Mouse (Mus musculus) forebrain, embryonic 13.5 days (tissue): Measurements from ENCODE around the gene Drc3. TPM values are rescaled to one million over a fixed set of nuclear protein-coding genes. Genes with fewer than 3 reads are reported as not detected.

Source experiments
- ATAC-seq: fragments of 200-750 bp; cut with Nextera tagmentation; 2 replicates; pipeline ENCODE4 v1.8.0; 2017
- H3K27ac ChIP-seq: fragments of 300-500 bp; sonication (generic); 2 replicates; pipeline ENCODE4 v1.5.1; 2015; ENCODE audit warnings: inconsistent platforms, mild to moderate bottlenecking, moderate library complexity
- H3K27me3 ChIP-seq: fragments of 300-500 bp; sonication (generic); 2 replicates; pipeline ENCODE4 v1.6.1; 2015; ENCODE audit warnings: mild to moderate bottlenecking, inconsistent platforms
- H3K36me3 ChIP-seq: fragments of 300-500 bp; sonication (generic); 2 replicates; pipeline ENCODE4 v1.6.1; 2015; ENCODE audit warnings: mild to moderate bottlenecking, inconsistent platforms; ENCODE audit not compliant: poor library complexity, severe bottlenecking
- H3K4me1 ChIP-seq: fragments of 300-500 bp; sonication (generic); 2 replicates; pipeline ENCODE4 v1.6.1; 2015; ENCODE audit warnings: inconsistent platforms
- H3K4me2 ChIP-seq: fragments of 300-500 bp; sonication (generic); 2 replicates; pipeline ENCODE4 v1.6.1; 2015; ENCODE audit warnings: inconsistent platforms, mild to moderate bottlenecking, moderate library complexity
- H3K4me3 ChIP-seq: fragments of 300-500 bp; sonication (generic); 2 replicates; pipeline ENCODE4 v1.5.1; 2015; ENCODE audit warnings: mild to moderate bottlenecking, inconsistent platforms
- H3K9ac ChIP-seq: fragments of 300-500 bp; sonication (generic); 2 replicates; pipeline ENCODE4 v1.6.1; 2015; ENCODE audit warnings: mild to moderate bottlenecking, inconsistent platforms
- H3K9me3 ChIP-seq: fragments of 300-500 bp; sonication (generic); replicated peaks from 2 replicates; pipeline ENCODE4 v1.6.1; 2016; ENCODE audit warnings: inconsistent platforms
- WGBS: fragments of 180-500 bp; shearing (Covaris S2); methylation state at CpG from one replicate; pipeline ENCODE4 v1.1.7; 2015; 5-methylcytosine and 5-hydroxymethylcytosine counted together
- polyA plus RNA-seq: library from polyadenylated mRNA; unstranded; fragments of >200 nt; fragmentation: Nextera tagmentation; extraction: Ambion mirVana; gene quantifications from 2 replicates; pipeline ENCODE4 v1.2.1, GENCODE M21; 2015

Drc3 gene
- polyA plus RNA-seq, 1 experiment from 2014 or later, result 3.1 TPM

GRCm38 (mm10) chr11:60412921-60413320 lies 59.8 kb downstream of the Drc3 start:
- no peaks in the 10 kb centered on the region for H3K9me3 ChIP-seq
- peaks cover 25% of the 10 kb centered on the region for H3K4me1 ChIP-seq
- no peak for ATAC-seq
- peaks cover 14% of the 10 kb centered on the region for H3K36me3 ChIP-seq
- 85% methylated on average over 2 of the region's 2 CpGs for WGBS
- no peak overlapping the region for H3K27ac ChIP-seq
- H3K9ac ChIP-seq, result no peak overlapping the region
- H3K4me3 ChIP-seq, result no peak overlapping the region
- no peaks in the 10 kb centered on the region for H3K27me3 ChIP-seq
- no peak overlapping the region for H3K4me2 ChIP-seq

- H3K27ac ChIP-seq, result peak overlapping the region; percentile 44; the same call in 1 of the 2 replicates
Measured at GRCm38 (mm10) chr11:60416590-60416962, 63.4 kb downstream of the Drc3 start.

GRCm38 (mm10) chr11:60416963-60417716 lies 64.0 kb downstream of the Drc3 start, which contains the start of gene Gid4:
Gene Gid4 (plus strand): TSS chr11:60417145.
- no peaks in the 10 kb centered on the region for H3K36me3 ChIP-seq
- no peaks in the 10 kb centered on the region for H3K9me3 ChIP-seq
- under 1% methylated on average over 51 of the region's 81 CpGs for WGBS
- peak within 1 kb of the TSS; percentile 86 for H3K4me3 ChIP-seq
- H3K9ac ChIP-seq, result peak within 1 kb of the TSS; percentile 94
- no peaks in the 10 kb centered on the region for H3K27me3 ChIP-seq
- H3K4me1 ChIP-seq, result peaks cover 47% of the 10 kb centered on the region
- peak within 1 kb of the TSS; percentile 82 for H3K27ac ChIP-seq
- peak within 1 kb of the TSS; percentile 95 for H3K4me2 ChIP-seq
- ATAC-seq, result peak; percentile 98

More at GRCm38 (mm10) chr11:60416590-60416962, 63.4 kb downstream of the Drc3 start:
- Histone ChIP-seq H3K9ac (peak overlapping the region; percentile 82), H3K4me1 (peaks cover 47% of the 10 kb centered on the region), H3K9me3 (no peaks in the 10 kb centered on the region), H3K27me3 (no peaks in the 10 kb centered on the region), H3K36me3 (no peaks in the 10 kb centered on the region), H3K4me2 (peak overlapping the region; percentile 95), H3K4me3 (peak overlapping the region; percentile 86)
- no peak for ATAC-seq
- WGBS, result under 1% methylated on average over 21 of the region's 21 CpGs

GRCm38 (mm10) chr11:60417717-60418472 lies 64.8 kb downstream of the Drc3 start, which contains the start of gene Atpaf2:
Gene Atpaf2 (minus strand): TSS chr11:60418457.
- WGBS, result under 1% methylated on average over 39 of the region's 39 CpGs
- peak; percentile 48 for ATAC-seq
- peak within 1 kb of the TSS; percentile 95 for H3K4me2 ChIP-seq
- H3K27ac ChIP-seq, result peak within 1 kb of the TSS; percentile 82
- H3K9ac ChIP-seq, result peak within 1 kb of the TSS; percentile 94
- H3K9me3 ChIP-seq, result no peaks in the 10 kb centered on the region
- peaks cover 47% of the 10 kb centered on the region for H3K4me1 ChIP-seq
- H3K4me3 ChIP-seq, result peak within 1 kb of the TSS; percentile 86
- no peaks in the 10 kb centered on the region for H3K27me3 ChIP-seq
- no peaks in the 10 kb centered on the region for H3K36me3 ChIP-seq

- peak overlapping the region; percentile 94 for H3K9ac ChIP-seq
- no peaks in the 10 kb centered on the region for H3K9me3 ChIP-seq
- 29% methylated on average over 6 of the region's 6 CpGs for WGBS
- H3K4me3 ChIP-seq, result peak overlapping the region; percentile 86
- H3K4me1 ChIP-seq, result peaks cover 47% of the 10 kb centered on the region
- peak overlapping the region; percentile 95 for H3K4me2 ChIP-seq
- H3K27ac ChIP-seq, result no peak overlapping the region
- no peaks in the 10 kb centered on the region for H3K36me3 ChIP-seq
- no peaks in the 10 kb centered on the region for H3K27me3 ChIP-seq
- ATAC-seq, result no peak
Measured at GRCm38 (mm10) chr11:60418473-60418803, 65.3 kb downstream of the Drc3 start.

- no peak overlapping the region for H3K27ac ChIP-seq
- no peak overlapping the region for H3K9ac ChIP-seq
- H3K4me1 ChIP-seq, result peaks cover 23% of the 10 kb centered on the region
- H3K4me2 ChIP-seq, result no peak overlapping the region
- ATAC-seq, result no peak
- H3K36me3 ChIP-seq, result peaks cover under 1% of the 10 kb centered on the region; the same call in 1 of the 2 replicates
- H3K9me3 ChIP-seq, result no peaks in the 10 kb centered on the region
- 63% methylated on average over 6 of the region's 6 CpGs for WGBS
- H3K27me3 ChIP-seq, result no peaks in the 10 kb centered on the region
- H3K4me3 ChIP-seq, result no peak overlapping the region
Measured at GRCm38 (mm10) chr11:60422046-60422668, 69.0 kb downstream of the Drc3 start.

GRCm38 (mm10) chr11:60423006-60423405 lies 69.9 kb downstream of the Drc3 start:
- WGBS, result 45% methylated on average over 1 of the region's 1 CpGs
- H3K4me1 ChIP-seq, result peaks cover 21% of the 10 kb centered on the region
- no peaks in the 10 kb centered on the region for H3K9me3 ChIP-seq
- H3K4me3 ChIP-seq, result no peak overlapping the region
- no peaks in the 10 kb centered on the region for H3K27me3 ChIP-seq
- H3K27ac ChIP-seq, result no peak overlapping the region
- peaks cover 9% of the 10 kb centered on the region; the same call in 1 of the 2 replicates for H3K36me3 ChIP-seq
- no peak for ATAC-seq
- no peak overlapping the region for H3K4me2 ChIP-seq
- no peak overlapping the region for H3K9ac ChIP-seq

- Histone ChIP-seq H3K4me1 (no peaks in the 10 kb centered on the region), H3K27me3 (no peaks in the 10 kb centered on the region), H3K36me3 (peaks cover 17% of the 10 kb centered on the region; the same call in 1 of the 2 replicates), H3K27ac (no peak overlapping the region), H3K4me2 (no peak overlapping the region), H3K9ac (no peak overlapping the region), H3K4me3 (no peak overlapping the region), H3K9me3 (no peaks in the 10 kb centered on the region)
- no peak for ATAC-seq
- 81% methylated on average over 1 of the region's 1 CpGs for WGBS
Measured at GRCm38 (mm10) chr11:60426417-60426816, 73.3 kb downstream of the Drc3 start.

- H3K9ac ChIP-seq, result no peak overlapping the region
- ATAC-seq, result no peak
- H3K4me1 ChIP-seq, result no peaks in the 10 kb centered on the region
- no peak overlapping the region for H3K4me3 ChIP-seq
- no peak overlapping the region for H3K27ac ChIP-seq
- no peaks in the 10 kb centered on the region for H3K9me3 ChIP-seq
- 95% methylated on average over 3 of the region's 3 CpGs for WGBS
- no peak overlapping the region for H3K4me2 ChIP-seq
- H3K27me3 ChIP-seq, result no peaks in the 10 kb centered on the region
- peaks cover 24% of the 10 kb centered on the region for H3K36me3 ChIP-seq
Measured at GRCm38 (mm10) chr11:60427628-60428027, 74.5 kb downstream of the Drc3 start.

- H3K9ac ChIP-seq, result no peak overlapping the region
- no peaks in the 10 kb centered on the region for H3K4me1 ChIP-seq
- H3K4me3 ChIP-seq, result no peak overlapping the region
- H3K27ac ChIP-seq, result no peak overlapping the region
- peaks cover 61% of the 10 kb centered on the region for H3K36me3 ChIP-seq
- H3K9me3 ChIP-seq, result no peaks in the 10 kb centered on the region
- ATAC-seq, result no peak
- H3K27me3 ChIP-seq, result no peaks in the 10 kb centered on the region
- no peak overlapping the region for H3K4me2 ChIP-seq
Measured at GRCm38 (mm10) chr11:60433501-60433900, 80.4 kb downstream of the Drc3 start.

GRCm38 (mm10) chr11:60435133-60435532 lies 82.0 kb downstream of the Drc3 start:
- Histone ChIP-seq H3K9me3 (no peaks in the 10 kb centered on the region), H3K27me3 (no peaks in the 10 kb centered on the region), H3K27ac (no peak overlapping the region), H3K9ac (no peak overlapping the region), H3K4me2 (no peak overlapping the region), H3K36me3 (peaks cover 61% of the 10 kb centered on the region), H3K4me3 (no peak overlapping the region), H3K4me1 (no peaks in the 10 kb centered on the region)
- ATAC-seq, result no peak
- WGBS, result 97% methylated on average over 1 of the region's 1 CpGs

- ATAC-seq, result no peak
- WGBS, result 94% methylated on average over 3 of the region's 3 CpGs
- no peak overlapping the region for H3K9ac ChIP-seq
- no peak overlapping the region for H3K4me2 ChIP-seq
- H3K4me3 ChIP-seq, result no peak overlapping the region
- no peaks in the 10 kb centered on the region for H3K4me1 ChIP-seq
- H3K36me3 ChIP-seq, result peaks cover 70% of the 10 kb centered on the region
- no peaks in the 10 kb centered on the region for H3K9me3 ChIP-seq
- H3K27me3 ChIP-seq, result no peaks in the 10 kb centered on the region
- H3K27ac ChIP-seq, result no peak overlapping the region
Measured at GRCm38 (mm10) chr11:60436618-60437017, 83.5 kb downstream of the Drc3 start.
